Mouse (Mus musculus): Measurements from ENCODE around the gene Arid2.

DNA sequence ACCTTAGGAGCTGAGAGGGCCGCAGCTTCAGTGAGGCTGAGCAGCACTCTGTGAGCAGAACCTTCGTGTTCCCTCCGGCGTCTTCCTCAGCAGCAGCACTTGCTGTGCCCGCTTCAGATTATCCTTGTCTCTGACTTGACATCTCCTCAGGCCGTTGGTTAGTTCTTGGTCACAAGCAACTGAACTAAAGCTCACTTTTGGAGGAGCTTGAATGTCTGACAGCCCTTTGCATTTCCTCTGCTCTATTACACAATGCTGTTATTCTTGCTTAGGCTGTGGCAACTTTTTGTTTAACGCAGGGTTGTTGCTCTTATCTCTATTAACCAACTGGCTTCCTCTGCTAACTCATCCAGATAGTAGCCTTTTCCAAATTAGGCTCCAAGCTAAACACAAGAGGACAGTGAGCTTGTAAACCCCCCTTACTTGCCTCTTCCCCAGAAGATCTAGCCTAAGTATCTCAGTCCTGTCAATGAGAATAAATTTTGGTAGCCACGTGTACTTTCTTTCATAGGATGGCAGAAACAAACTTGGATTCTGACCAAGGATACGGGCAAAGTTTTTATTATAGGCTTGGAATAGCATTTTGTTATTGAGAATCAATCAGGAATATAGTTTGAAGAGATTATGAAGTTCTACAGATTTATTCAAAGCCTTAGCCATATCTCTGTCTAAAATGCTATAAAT, 11.4 kb upstream of the Arid2 start:
- no peak for TF ChIP-seq CTCF (IDR thresholded peaks at IDR 0.05; ENCODE audit: insufficient read depth, low read depth, low read length)
- no peak for TF ChIP-seq POLR2A (IDR thresholded peaks at IDR 0.05; ENCODE audit: insufficient read depth, low read depth, low read length)

Measured in olfactory bulb, adult 2 months (tissue).